Mouse (Mus musculus) cerebellum, adult 2 months (tissue): ENCODE measurements around the gene Trmt13.
"Not testable (repeated sequence)": the region's sequence is repeated elsewhere in the genome, so short reads cannot be mapped to it uniquely, and the experiment has no call there.

Experiments used
- CTCF ChIP-seq: fragments of 200-500 bp; IDR thresholded peaks from 2 replicates; pipeline ENCODE4 v1.5.1; 2011; ENCODE audit warnings: low read depth, mild to moderate bottlenecking, control low read depth, low read length, moderate library complexity, borderline replicate concordance; ENCODE audit not compliant: insufficient read depth
- POLR2A ChIP-seq: fragments of 200-500 bp; IDR thresholded peaks from 2 replicates; pipeline ENCODE4 v1.6.1; 2011; ENCODE audit warnings: low read length, control low read depth, borderline replicate concordance; ENCODE audit not compliant: insufficient read depth

DNA sequence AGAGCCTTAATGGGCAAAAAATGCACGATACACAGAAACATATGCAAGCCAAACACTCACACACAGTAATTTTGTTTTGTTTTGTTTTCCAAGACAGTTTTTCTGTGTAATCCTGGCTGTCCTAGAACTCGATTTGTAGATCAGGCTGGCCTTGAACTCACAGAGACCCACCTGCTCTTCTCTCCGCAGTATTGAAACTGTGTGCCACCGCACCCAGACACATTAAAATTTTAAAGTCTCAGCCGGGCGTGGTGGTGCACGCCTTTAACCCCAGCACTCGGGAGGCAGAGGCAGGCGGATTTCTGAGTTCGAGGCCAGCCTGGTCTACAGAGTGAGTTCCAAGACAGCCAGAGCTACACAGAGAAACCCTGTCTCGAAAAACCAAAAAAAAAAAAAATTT, 39.7 kb upstream of the Trmt13 start:
- TF ChIP-seq POLR2A, CTCF: not testable (repeated sequence)
